Mouse (Mus musculus): ENCODE results near the gene Clstn3.
"Not testable (repeated sequence)": the region's sequence is repeated elsewhere in the genome, so short reads cannot be mapped to it uniquely, and the experiment has no call there.

Gene Clstn3

DNA sequence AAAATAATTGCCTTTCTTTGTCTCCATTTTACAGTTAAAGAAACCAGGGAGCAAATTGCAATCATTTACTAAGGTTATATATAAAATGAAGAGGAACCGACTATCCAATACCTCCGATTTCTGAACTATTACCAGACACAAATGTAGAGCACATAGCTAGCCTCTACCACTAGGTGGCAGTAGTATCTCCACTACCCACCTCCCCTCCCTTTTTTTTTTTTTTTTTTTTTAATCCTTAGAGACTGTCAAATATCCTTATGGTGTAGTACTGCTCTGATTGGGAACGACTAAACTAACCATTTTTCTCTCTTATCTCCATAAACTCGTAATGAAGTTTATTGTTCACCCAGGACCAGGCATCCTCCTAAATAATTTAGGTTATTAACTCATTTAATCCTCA is 15.7 kb upstream of the Clstn3 start:
- peak in 1 of 2 experiments; percentile 61 for DNase-seq (ENCODE audit: inconsistent age in 2 of 2, low spot score in 1 of 2)

DNA sequence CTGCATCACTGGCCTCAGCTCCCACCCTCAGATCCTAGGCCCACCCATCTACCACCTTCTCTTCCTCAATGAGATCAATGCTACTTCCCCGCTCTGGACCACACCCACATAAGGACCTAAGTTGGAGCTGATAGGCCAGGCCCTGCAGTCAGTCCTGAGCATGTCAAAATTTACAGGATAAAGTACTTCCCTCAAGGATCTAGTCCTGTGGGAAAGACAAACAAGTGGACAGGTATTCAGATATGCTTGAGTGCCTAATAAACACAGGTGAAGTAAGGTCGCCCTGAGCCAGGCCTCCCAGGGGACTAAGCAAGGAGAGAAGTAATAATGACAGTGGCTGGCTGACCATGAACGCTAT is 15.0 kb upstream of the Clstn3 start:
- DNase-seq (ENCODE audit: inconsistent age in 2 of 2, low spot score in 1 of 2), result peak in 1 of 2 experiments; percentile 34

- peak in 1 of 2 experiments; percentile 21 for DNase-seq (ENCODE audit: inconsistent age in 2 of 2, low spot score in 1 of 2)
Measured at GRCm38 (mm10) chr6:124478874-124479572, 14.4 kb upstream of the Clstn3 start.

- peak in 1 of 2 experiments; percentile 84 for DNase-seq (ENCODE audit: inconsistent age in 2 of 2, low spot score in 1 of 2)
Measured at GRCm38 (mm10) chr6:124477922-124478651, 13.5 kb upstream of the Clstn3 start.

- peak in 1 of 2 experiments; percentile 66 for DNase-seq (ENCODE audit: inconsistent age in 2 of 2, low spot score in 1 of 2)
Measured at GRCm38 (mm10) chr6:124477221-124477655, 12.6 kb upstream of the Clstn3 start.

- DNase-seq (ENCODE audit: inconsistent age in 2 of 2, low spot score in 1 of 2), result peak in 1 of 2 experiments; percentile 19
Measured at GRCm38 (mm10) chr6:124476796-124477195, 12.2 kb upstream of the Clstn3 start.

DNA sequence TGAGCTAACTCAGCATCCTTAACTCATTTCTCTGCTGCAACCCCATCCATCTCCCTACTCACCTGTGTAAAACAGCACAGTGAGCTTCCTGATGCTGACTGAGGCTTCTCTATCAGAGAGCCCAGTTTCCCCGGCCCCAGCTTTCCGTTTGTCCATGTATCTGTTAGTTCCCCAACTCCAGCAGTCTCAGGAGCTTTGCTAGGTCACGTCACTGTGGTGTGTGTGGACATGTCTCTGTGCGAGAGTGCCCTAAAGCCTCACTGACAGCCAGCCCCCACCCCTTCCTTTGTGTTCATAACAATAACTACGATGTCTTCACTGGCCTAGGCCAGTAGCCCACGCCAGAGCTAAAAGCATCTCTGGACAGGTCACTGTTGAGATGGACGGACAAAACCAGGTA is 11.6 kb upstream of the Clstn3 start:
- DNase-seq (ENCODE audit: inconsistent age in 2 of 2, low spot score in 1 of 2), result peak in 1 of 2 experiments; percentile 24

DNA sequence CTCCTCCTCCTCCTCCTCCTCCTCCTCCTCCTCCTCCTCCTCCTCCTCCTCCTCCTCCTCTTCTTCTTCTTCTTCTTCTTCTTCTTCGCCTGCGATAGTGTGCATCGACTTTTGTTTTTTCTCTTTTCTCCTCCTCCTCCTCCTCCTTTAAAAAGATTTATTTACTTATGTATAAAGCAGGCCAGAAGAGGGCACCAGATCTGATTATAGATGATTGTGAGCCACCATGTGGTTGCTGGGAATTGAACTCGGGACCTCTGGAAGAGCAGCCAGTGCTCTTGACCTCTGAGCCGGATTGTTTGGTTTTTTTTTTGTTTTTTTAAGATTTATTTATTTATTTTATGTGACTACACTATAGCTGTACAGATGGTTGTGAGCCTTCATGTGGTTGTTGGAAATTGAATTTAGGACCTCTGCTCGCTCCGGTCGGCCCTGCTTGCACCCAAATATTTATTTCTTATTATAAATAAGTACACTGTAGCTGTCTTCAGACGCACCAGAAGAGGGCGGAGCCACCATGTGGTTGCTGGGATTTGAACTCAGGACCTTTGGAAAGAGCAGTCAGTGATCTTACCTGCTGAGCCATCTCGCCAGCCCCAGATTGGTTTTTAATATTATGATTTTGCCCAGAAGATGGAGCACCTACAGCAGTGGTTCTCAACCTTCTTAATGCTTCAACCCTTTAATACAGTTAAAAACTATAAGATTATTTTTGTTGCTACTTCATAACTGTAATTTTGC is 10.9 kb upstream of the Clstn3 start:
- peak in 1 of 2 experiments; percentile 22 for DNase-seq (ENCODE audit: inconsistent age in 2 of 2, low spot score in 1 of 2)

DNA sequence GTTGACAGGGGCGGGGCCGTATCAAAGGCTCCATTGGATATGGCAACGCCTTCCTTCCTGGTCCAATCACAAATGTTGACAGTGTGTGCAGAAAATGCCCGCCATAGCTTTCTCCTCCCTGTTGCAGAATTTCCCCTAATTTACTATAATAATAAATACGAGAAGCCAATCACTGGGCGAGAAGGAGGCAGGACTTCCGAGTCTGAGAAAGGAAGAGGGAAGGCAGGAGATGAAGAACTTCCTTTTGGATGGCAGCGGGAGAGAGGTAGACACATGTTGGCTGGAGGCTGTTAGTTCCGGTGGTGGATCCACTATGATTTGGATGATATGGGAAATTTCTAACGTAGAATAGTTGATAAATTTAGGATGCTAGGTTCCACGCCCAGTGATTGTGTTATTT is 10.0 kb upstream of the Clstn3 start:
- peak in 1 of 2 experiments; percentile 28 for DNase-seq (ENCODE audit: inconsistent age in 2 of 2, low spot score in 1 of 2)

- peak; percentile 56 to 87 for DNase-seq (ENCODE audit: inconsistent age in 2 of 2, low spot score in 1 of 2)
Measured at GRCm38 (mm10) chr6:124472801-124473200, 8.2 kb upstream of the Clstn3 start.

DNA sequence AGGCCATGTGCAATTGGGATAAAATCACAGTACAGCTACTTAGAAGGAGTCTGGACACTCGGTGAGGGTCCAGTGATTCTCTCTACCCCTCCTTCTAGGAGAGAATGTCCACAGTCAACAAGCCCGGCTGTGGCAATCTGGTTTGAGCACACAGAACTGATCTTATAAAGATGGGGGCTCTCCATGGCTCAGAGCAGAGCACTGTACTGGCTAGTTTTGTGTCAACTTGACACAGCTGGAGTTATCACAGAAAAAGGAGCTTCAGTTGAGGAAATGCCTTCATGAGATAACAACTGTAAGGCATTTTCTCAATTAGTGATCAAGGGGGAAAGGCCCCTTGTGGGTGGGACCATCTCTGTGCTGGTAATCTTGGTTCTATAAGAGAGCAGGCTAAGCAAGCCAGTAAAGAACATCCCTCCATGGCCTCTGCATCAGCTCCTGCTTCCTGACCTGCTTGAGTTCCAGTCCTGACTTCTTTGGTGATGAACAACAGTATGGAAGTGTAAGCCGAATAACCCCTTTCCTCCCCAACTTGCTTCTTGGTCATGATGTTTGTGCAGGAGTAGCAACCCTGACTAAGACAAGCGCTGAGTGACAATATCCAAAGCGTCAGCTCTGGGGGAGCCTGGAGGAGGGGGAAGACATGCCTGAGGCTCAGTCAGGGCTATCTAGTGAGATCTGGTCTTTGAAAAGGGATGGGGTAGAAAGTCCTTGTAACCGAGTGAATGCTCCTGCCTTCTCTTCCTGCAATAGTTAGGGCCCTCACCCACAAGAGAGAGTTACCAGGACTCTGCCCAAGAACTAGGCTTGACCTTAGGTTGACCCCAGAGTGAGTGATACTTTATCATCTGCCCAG is 7.4 kb upstream of the Clstn3 start:
- DNase-seq (ENCODE audit: inconsistent age in 2 of 2, low spot score in 1 of 2), result not testable (repeated sequence)

DNA sequence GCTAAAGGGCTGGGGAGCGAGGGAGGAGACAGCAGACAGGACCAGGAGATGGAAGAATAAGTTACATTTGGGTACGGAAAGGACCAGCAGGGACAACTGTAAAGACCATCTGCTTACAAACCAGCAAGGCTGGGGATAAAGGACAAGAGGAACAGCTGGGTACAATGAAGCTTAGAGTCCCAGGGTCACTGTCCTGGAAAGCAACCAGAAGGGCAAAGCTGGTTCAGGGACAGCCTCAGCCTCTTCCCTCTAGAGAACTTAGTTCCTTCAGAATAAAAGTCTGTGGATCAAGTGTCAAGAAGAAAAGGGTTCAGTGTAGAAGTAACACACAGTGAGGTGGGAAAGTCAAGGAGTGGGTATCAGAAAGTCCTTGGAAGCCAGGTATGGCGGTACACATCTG is 6.5 kb upstream of the Clstn3 start:
- DNase-seq (ENCODE audit: inconsistent age in 2 of 2, low spot score in 1 of 2), result peak; percentile 62 to 85

DNA sequence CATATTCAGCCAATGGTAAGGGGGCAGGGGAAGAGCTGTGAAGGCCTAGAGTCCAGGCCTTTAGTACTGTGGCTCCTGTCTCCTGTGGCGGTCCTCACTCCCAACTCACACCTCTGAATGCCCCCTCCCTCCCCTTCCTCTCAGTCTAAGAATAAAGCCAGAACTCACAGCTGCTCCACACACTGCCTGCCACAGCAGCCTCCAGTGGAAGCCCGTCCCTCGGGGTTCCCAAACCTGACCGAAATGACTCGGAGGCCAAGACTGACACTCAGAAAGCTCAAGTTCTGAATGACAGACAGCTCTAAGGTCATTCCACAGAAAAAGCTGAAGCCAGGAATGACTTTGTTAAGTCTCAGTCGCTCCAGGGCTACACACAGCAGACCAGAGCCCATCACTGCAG is 1.1 kb upstream of the Clstn3 start:
- DNase-seq (ENCODE audit: inconsistent age in 2 of 2, low spot score in 1 of 2), result no peak

DNA sequence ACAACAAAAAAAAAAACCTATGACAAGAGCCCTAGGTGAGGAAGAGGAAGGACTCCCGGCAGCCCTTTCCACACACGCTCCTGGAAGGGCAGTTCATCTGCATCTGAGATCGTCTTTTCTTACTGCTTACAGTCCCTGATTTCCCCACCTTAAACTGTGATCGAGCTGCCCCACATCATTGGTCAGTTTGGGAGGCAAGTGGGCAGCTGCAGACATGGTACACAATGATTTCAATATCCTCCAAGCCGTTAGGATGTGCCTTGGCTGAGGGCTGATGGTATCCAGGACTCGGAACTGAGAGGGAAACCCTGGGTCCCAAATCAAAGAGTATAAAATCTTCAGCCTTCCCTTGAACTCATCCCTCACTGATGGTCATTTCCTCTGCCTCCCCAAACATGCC is 705 bp upstream of the Clstn3 start:
- DNase-seq (ENCODE audit: inconsistent age in 2 of 2, low spot score in 1 of 2), result peak in 1 of 2 experiments; percentile 33

DNA sequence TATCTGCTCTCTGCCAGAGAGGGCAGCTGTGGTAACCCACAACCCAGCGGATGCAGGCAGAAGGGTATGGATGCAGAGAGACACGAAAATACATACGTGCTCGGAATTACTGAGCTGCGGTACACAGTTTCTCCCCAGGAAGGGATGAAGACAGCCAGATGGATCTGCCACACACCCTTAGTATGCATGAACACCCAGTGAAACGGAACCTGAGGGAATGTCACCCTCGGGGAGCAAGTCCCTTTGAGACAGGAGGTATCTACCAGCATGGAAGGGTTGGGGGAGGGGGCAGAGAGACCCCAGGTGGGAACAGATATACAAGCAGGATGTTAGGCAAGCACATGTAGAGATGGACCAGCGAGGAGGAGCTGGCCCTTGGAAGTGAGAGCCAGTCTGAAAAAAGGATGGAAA is 708 bp downstream of the Clstn3 start:
- DNase-seq (ENCODE audit: inconsistent age in 2 of 2, low spot score in 1 of 2), result no peak

GRCm38 (mm10) chr6:124459388-124459787 is 5.2 kb downstream of the Clstn3 start:
- no peak for DNase-seq (ENCODE audit: inconsistent age in 2 of 2, low spot score in 1 of 2)

DNA sequence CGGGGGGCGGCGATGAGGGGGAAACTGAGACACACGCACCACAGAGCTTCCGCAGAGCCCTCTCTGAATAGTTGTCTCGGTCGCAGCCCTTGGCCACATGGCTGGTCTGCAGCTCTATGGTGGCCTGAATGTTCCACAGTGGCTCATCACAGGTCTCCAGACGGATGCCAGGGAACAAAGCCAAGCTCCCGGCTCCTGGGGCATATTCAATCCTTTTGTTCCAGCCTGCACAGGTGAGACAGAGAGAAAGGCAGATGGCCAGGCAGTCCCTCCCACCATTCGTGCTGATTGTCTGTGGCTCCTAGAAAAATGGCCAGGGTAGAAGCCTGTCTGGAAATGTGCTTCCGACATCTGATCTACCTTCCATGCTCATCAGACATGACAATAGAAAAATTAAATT is 6.1 kb downstream of the Clstn3 start:
- no peak for DNase-seq (ENCODE audit: inconsistent age in 2 of 2, low spot score in 1 of 2)

- no peak for DNase-seq (ENCODE audit: inconsistent age in 2 of 2, low spot score in 1 of 2)
Measured at GRCm38 (mm10) chr6:124457827-124458226, 6.8 kb downstream of the Clstn3 start.

GRCm38 (mm10) chr6:124456243-124456642 is 8.4 kb downstream of the Clstn3 start:
- DNase-seq (ENCODE audit: inconsistent age in 2 of 2, low spot score in 1 of 2), result no peak

- DNase-seq (ENCODE audit: inconsistent age in 2 of 2, low spot score in 1 of 2), result peak in 1 of 2 experiments; percentile 73
Measured at GRCm38 (mm10) chr6:124453756-124454155, 10.8 kb downstream of the Clstn3 start.

DNA sequence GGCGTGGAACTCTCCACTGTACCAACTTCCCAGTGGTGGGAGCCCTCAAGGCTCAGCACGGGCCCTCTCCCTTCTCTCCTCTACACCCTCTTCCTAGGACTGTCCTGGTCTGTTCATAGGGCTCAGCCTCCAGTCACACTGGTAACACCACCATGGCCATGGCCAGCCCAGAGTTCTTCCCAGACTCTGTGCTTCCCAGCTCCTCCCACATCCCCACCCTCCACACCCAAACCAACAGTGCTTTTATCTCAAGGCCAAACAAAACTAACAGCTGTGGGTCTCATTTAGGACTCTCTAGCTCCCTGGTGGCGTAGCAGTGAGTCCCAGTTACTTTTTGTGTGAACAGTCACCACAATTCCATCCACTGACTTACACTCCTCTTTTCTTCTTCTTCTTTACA is 12.6 kb downstream of the Clstn3 start:
- peak in 1 of 2 experiments; percentile 55 for DNase-seq (ENCODE audit: inconsistent age in 2 of 2, low spot score in 1 of 2)

Data from adrenal gland, adult (tissue).